Mouse (Mus musculus) retina, postnatal 7 days (tissue): ENCODE data around the gene Aspdh.

Source experiments
- DNase-seq: peaks from one replicate; pipeline ENCODE4 v3.0.0-alpha.2; 2012; ENCODE audit warnings: low read depth, low spot score

The Aspdh gene

DNA sequence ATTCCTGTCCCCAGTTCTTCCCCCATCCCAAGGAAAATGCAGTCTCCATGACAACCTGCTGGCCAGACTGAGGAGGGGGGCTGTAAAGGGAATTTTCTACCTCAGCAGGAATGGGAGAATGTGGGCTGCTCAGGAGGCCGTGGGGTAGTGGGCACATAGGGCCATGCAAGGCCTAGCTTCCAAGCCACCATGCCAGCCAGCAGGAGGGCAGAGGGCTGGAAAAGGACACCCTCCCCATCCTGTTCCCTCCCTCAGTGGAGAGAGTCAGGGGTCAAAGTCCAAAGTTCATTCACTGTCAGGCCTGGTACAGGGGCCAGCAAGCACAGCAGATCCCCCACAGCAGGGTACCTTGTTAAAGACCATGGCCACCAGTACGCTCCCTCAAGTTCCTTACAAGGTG, at the start of gene Aspdh:
TSS of gene Aspdh (plus strand) at position 281 of the 400 bp plus-strand sequence.
- no peak for DNase-seq

GRCm38 (mm10) chr7:44427666-44428065, 37.5 kb upstream of the Aspdh start:
- no peak for DNase-seq

- no peak for DNase-seq
These were observed 36.8 kb upstream of the Aspdh start for GRCm38 (mm10) chr7:44428171-44428950.

GRCm38 (mm10) chr7:44428968-44429521, 36.1 kb upstream of the Aspdh start, which contains the start of gene Lrrc4b:
Gene Lrrc4b, plus strand, starts transcription at chr7:44429018.
- no peak for DNase-seq

- DNase-seq, result no peak
These were observed 35.4 kb upstream of the Aspdh start for GRCm38 (mm10) chr7:44429534-44430488.

DNA sequence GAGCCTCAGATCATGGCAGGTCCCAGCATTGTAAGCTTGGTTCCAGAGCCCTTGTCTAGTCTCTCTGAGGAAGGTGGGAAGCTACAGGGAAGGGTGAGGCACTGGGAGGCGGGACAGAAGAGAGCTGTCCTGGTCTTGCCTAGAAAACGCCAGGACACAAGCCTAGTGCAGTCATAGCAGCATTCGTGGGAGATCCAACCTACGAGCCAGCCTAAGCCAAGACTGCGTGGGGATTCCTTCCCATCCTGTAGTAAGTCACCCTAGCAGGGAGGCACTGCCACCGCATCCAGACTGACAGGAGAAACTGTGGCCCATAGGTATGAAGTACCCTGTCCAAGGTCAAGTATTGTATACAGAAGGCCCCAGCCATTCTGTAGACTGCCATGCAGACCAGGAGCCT, 32.6 kb upstream of the Aspdh start:
- DNase-seq, result no peak

- DNase-seq, result no peak
These were observed 31.8 kb upstream of the Aspdh start for GRCm38 (mm10) chr7:44433371-44433770.

DNA sequence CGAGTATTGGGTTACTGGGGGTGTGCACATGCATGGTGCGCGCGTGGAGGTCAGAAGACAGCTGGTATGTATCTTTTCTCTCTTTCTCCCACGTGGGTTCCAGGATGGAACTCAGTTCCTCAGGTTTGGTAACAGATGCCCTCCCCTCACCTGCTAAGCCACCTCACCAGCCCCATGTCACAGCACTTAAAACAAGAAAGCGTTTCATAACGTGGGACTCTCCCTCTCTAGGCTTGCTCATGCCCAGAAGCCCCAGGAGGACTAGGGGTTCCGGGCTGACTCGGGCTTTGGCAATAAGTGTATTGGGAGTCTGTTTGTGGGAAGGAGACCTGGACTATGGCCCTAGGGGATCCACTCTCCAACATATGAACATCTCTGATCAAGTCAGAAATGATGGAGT, 31.1 kb upstream of the Aspdh start:
- no peak for DNase-seq

GRCm38 (mm10) chr7:44435796-44436195, 29.4 kb upstream of the Aspdh start:
- no peak for DNase-seq

DNA sequence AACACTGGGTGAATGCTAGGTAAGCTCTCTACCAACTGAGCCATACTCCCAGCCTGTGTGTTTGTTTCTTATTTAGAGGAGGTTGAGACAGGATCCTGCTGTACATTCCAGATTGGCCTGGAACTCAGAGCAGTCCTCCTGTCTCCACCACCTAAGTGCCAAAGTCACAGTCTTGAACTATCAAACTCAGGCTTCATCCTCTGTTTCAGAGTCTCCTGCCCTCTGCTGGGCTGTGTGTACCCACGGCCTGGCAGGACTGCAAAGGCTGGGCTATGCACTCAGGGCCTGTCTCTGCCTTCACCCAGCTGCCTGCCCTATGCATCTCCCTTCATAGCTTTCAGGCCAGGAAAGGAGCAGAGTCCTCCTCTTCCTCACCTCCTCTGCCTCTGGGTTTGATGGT, 28.9 kb upstream of the Aspdh start:
- no peak for DNase-seq

- no peak for DNase-seq
These were observed 28.0 kb upstream of the Aspdh start for GRCm38 (mm10) chr7:44437188-44437587.

GRCm38 (mm10) chr7:44437933-44438332, 27.3 kb upstream of the Aspdh start:
- no peak for DNase-seq

GRCm38 (mm10) chr7:44439696-44440095, 25.5 kb upstream of the Aspdh start:
- no peak for DNase-seq

DNA sequence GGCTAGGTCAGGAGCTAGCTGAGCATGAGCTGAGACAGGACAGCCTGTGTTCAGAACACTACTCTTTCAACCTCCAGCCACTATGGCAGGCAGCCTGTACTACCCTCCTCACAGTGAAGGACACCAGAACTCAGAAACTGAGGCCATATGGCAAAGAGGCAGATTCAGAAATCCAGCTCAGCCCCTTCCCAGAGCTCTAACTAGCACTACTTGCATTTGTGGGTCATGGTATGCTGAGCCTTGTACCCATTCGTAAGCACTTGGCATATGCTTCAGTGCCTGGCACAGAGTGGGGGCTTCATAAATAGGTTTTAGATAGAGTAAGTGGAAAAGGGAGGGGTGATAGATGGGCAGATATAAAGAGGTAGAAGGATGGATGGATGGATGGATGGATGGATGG, 24.7 kb upstream of the Aspdh start:
- no peak for DNase-seq

GRCm38 (mm10) chr7:44441180-44441579, 24.0 kb upstream of the Aspdh start:
- DNase-seq, result no peak

DNA sequence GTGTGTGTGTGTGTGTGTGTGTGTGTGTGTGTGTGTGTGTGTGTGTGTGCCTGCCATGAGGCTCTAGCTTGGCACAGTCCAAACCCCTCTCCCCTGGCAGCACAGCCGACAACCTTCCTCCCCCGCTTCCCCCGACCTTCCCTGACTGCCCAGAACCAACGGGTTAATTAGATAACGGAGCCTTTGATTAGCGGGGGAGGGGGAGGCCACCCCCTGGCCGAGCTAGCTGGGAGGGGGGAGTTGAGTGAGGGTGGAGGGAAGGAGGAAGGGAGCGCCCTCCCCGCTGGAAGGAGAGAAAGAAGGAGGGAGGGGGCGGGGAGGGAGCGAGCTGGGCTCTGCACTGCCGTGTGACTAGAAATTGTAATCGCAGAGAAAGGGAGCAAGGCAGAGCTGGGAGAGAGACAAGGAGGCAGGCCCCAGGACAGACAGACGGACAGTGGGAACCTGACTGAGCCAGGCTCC, 23.5 kb upstream of the Aspdh start:
- no peak for DNase-seq

GRCm38 (mm10) chr7:44442407-44442821, 22.8 kb upstream of the Aspdh start:
- DNase-seq, result no peak

DNA sequence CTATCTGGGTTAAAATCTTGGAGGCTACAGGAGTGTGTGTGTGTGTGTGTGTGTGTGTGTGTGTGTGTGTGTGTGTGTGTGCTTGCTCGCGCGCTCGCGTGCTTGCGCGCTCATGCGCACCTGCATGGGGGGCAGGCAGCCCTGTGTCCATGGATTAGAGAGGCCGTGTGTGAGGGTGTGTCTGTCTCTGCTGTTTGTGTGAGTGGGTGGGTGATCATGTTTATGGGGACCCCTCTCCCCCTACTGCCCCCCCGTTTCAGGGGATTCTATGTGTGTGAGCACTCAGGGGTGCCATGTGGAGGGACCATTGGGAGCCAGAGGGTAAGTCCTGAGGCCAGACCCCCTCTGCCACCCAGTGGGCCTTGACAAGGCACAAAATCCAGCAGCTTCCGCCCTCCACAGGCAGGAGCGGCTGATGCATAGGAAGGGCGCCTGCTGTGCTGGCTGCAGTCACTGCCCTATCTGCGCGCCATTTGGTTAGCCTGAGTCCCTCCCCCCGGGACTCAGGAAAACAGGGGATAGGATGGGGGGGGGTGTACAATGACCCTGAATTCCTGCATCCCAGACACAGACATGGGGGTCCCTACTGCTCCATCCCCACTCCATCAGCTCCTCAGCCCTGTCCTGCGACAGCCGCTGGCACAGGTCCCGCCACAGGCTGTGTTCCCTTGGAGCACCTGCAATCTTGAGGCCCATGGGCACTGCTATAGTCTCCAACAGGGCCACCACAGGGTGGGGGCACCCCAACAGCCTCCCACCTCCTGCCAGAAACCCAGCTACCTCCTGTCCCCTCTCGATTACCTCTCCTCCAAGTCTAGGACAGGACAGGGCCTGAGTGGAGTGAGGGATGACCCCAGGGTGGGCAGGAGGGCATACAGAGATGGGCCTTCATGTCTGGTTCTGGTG, 21.7 kb upstream of the Aspdh start:
- no peak for DNase-seq

DNA sequence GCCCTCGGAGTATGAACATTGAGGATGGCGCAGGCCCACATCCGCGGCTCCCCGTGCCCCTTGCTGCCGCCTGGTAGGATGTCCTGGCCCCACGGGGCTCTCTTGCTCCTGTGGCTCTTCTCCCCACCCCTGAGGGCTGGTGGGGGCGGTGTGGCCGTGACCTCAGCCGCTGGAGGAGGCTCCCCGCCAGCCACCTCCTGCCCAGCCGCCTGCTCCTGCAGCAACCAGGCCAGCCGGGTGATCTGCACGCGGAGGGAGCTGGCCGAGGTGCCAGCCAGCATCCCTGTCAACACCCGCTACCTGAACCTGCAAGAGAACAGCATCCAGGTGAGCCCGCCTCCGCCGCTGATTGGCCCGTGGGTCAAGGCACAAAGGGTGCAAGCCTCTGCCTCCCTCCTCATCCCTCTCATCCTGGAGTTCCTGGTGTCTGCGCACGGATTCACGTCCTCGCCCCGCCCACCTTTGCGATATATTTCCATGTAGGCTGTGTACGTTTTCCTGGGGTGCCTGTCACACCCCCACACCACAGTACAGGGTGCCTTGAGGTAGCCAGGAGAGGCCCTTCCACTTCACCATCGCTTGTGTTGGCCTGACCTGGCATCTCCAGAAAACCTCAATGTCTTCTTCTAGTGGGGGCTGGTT, 20.2 kb upstream of the Aspdh start:
- DNase-seq, result no peak

- no peak for DNase-seq
These were observed 19.7 kb upstream of the Aspdh start for GRCm38 (mm10) chr7:44445528-44445923.
